Mouse (Mus musculus) right cerebral cortex, postnatal 4 days (tissue): ENCODE data around the gene Tex30.

ENCODE experiments used
- DNase-seq: peaks from one replicate; pipeline ENCODE4 v3.0.0-alpha.2; 2022

Gene Tex30

DNA sequence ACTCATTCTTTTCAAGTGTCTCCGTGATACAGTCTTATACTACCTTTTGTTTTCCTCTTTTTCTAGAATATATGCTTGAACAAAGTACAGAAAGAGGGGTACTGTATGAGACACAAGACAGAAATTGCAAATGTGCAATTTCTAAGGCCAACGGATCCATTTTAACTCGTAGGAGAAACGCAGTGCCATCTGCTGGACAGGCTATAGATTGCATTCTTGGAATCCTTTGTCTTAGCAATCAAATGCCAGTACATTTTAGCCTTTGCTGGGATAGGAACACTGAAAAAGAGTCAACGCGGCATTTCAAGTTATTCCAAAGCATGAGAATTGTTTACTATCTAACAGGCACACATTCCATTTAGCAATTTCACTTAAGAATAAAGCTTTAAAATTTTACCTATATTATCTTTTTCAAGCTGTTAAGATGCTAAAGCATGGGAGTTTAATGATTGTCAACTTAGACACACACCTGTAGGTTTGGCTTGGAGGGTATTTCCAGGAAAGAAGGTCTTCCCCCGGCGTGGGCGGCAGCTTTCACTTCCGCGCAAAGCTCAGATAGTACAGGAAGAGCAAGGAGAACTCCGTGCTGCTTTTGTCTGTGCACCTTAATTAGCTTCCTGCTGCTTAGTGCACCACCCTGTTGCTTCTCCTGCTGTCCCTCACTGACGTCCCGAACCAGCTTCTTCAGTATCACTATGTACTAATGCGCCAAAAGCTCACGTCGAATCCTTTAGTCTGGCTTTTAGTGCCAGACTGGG is 60.3 kb downstream of the Tex30 start:
- peak; percentile 74 for DNase-seq
